Mouse (Mus musculus): Measurements from ENCODE around the gene 2700081O15Rik. TPM values are rescaled to one million over a fixed set of nuclear protein-coding genes. Genes with fewer than 3 reads are reported as not detected.

Gene 2700081O15Rik
- total and polyA plus RNA-seq, 3 experiments = 7.0 to 23.1 (median 10.7) TPM

DNA sequence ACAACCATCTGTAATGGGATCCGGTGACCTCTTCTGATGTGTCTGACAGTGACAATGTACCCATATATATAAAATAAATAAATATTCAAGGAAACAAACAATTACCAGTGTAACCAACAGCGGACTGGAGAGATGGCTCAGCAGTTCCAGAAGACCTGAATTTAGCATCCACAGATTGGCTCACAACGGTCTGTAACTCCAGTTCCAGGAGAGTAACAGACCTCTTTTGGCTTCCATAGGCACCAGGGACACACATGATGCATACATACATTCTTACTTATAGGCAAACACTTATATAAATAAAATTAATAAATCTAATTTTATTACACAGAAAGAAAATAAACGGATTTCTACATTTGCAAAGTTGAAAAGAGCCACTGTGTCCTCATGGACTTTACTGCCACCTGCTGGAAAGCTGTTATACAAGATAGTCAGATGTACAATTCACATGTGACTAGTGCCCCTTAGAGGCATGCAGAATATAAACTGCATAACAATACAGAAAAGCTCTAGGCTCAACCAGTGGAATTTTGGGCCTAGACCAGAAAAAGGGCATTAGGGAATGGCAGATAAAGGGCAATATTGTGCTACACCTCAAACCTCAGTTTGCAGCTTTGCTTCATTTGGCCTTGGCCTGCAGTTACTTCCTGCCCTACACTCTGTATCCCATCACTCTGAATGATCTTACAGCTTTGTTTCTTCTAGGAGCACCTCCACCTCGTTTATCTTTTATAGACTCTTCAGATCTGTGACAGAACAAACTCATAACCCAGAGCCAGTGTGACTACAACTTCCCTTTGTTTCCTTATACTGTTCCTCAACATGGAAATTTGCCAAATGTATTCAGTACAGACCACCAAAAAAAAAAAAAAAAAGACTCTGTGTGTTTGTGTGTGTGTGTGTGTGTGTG is 18.9 kb downstream of the 2700081O15Rik start:
- Histone ChIP-seq H3K27me3 (ENCODE audit: insufficient read depth, low read length) (no peaks in the 10 kb centered on the region), H3K4me1 (ENCODE audit: insufficient read depth, low read depth, low read length) (peaks cover 2% of the 10 kb centered on the region), H3K9me3 (replicated peaks) (no peaks in the 10 kb centered on the region), H3K4me3 (ENCODE audit: low read depth, low read length) (no peak overlapping the region), H3K36me3 (replicated peaks) (peaks cover 67% of the 10 kb centered on the region)
- ATAC-seq (ENCODE audit: extremely low read depth, insufficient number of reproducible peaks, low FRiP score, poor library complexity, severe bottlenecking) = no peak
- no peak for DNase-seq (ENCODE audit: low spot score)
- TF ChIP-seq POLR2AphosphoS5 (IDR thresholded peaks at IDR 0.05; ENCODE audit: insufficient replicate concordance, low read depth, low read length) (no peak), TAL1 (conservative IDR thresholded peaks at IDR 0.05; ENCODE audit: low read depth, low read length) (no peak), GATA2 (IDR thresholded peaks at IDR 0.05; ENCODE audit: borderline replicate concordance, low read depth, low read length) (no peak), CTCF (IDR thresholded peaks at IDR 0.05; ENCODE audit: low read depth, low read length) (peak; percentile 16; the same call in 1 of the 2 replicates), GATA1 (IDR thresholded peaks at IDR 0.05; ENCODE audit: borderline replicate concordance, low read length) (no peak)

DNA sequence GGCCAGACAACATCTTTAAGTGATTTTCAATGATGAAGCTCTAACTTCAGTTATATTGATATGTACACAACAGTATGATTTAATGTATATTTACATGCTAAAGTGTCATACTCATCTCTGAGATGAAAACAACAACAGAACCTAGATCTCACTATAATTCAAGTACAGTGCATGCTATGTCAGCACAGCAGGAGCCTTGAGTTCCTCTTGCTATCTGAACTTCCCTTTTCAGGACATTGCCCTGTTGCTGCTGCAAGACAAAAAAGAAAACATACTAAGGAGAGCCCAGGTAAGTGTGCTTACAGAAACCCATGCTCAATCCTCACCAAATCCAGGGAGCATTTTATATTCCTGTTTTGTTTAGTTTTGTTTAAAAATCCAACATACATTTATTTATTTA is 20.9 kb downstream of the 2700081O15Rik start:
- Histone ChIP-seq H3K4me3 (ENCODE audit: low read depth, low read length) (no peak overlapping the region), H3K36me3 (replicated peaks) (peaks cover 58% of the 10 kb centered on the region), H3K9me3 (replicated peaks) (no peaks in the 10 kb centered on the region), H3K4me1 (ENCODE audit: insufficient read depth, low read depth, low read length) (peaks cover 2% of the 10 kb centered on the region), H3K27me3 (ENCODE audit: insufficient read depth, low read length) (no peaks in the 10 kb centered on the region)
- TF ChIP-seq GATA2 (IDR thresholded peaks at IDR 0.05; ENCODE audit: borderline replicate concordance, low read depth, low read length) (no peak), CTCF (IDR thresholded peaks at IDR 0.05; ENCODE audit: low read depth, low read length) (no peak), POLR2AphosphoS5 (IDR thresholded peaks at IDR 0.05; ENCODE audit: insufficient replicate concordance, low read depth, low read length) (no peak), GATA1 (IDR thresholded peaks at IDR 0.05; ENCODE audit: borderline replicate concordance, low read length) (no peak), TAL1 (conservative IDR thresholded peaks at IDR 0.05; ENCODE audit: low read depth, low read length) (no peak)
- DNase-seq (ENCODE audit: low spot score) (no peak), ATAC-seq (ENCODE audit: extremely low read depth, insufficient number of reproducible peaks, low FRiP score, poor library complexity, severe bottlenecking) (no peak)

DNA sequence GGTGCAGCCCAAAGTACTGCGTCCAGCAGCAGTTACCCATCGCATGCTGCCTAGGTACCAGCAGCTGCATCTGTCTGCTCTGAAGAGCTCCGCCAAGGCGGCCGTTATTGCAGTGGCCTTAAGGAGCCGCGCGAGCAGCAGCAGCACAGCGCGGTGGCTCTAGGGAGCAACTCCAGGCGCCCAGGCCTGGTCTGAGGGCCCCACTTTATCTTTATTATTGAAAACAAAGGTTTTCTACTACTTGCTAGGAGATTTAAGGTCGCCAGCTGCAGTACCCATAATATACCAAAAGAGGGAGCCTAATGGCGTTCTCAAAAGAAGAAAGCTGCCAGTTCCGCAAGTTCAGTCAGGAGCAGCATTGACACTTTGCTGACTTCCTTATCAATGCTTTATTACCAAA is 24.1 kb downstream of the 2700081O15Rik start:
- Histone ChIP-seq H3K36me3 (replicated peaks) (peaks cover 54% of the 10 kb centered on the region), H3K4me3 (ENCODE audit: low read depth, low read length) (no peak overlapping the region), H3K4me1 (ENCODE audit: insufficient read depth, low read depth, low read length) (peaks cover under 1% of the 10 kb centered on the region), H3K9me3 (replicated peaks) (no peaks in the 10 kb centered on the region), H3K27me3 (ENCODE audit: insufficient read depth, low read length) (no peaks in the 10 kb centered on the region)
- no peak for DNase-seq (ENCODE audit: low spot score)
- ATAC-seq (ENCODE audit: extremely low read depth, insufficient number of reproducible peaks, low FRiP score, poor library complexity, severe bottlenecking) = no peak
- TF ChIP-seq TAL1 (conservative IDR thresholded peaks at IDR 0.05; ENCODE audit: low read depth, low read length) (no peak), CTCF (IDR thresholded peaks at IDR 0.05; ENCODE audit: low read depth, low read length) (peak; percentile 63; the same call in 1 of the 2 replicates), GATA1 (IDR thresholded peaks at IDR 0.05; ENCODE audit: borderline replicate concordance, low read length) (no peak), POLR2AphosphoS5 (IDR thresholded peaks at IDR 0.05; ENCODE audit: insufficient replicate concordance, low read depth, low read length) (no peak), GATA2 (IDR thresholded peaks at IDR 0.05; ENCODE audit: borderline replicate concordance, low read depth, low read length) (no peak)

DNA sequence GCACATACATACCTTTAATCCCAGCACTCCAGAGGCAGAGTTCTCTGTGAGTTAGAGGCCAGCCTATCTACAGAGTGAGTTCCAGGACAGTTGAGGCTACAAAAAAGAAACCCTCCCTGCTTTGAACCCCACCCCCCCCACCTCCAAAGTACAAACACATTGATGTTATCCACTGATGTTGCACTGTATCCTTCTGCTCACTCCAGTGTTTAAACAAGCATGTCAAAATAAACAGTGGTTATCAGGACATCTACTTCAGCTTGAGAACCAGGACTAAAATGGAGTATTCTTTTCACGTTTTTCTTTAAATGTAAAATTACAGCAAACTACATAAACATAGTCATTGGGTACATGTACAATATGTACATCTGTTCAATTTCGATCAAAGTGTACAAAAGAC is 27.7 kb downstream of the 2700081O15Rik start:
- H3K36me3 ChIP-seq (replicated peaks) = peaks cover 67% of the 10 kb centered on the region
- ATAC-seq (ENCODE audit: extremely low read depth, insufficient number of reproducible peaks, low FRiP score, poor library complexity, severe bottlenecking) (no peak), DNase-seq (ENCODE audit: low spot score) (no peak)
- no peak overlapping the region for H3K4me3 ChIP-seq (ENCODE audit: low read depth, low read length)
- TF ChIP-seq GATA2 (IDR thresholded peaks at IDR 0.05; ENCODE audit: borderline replicate concordance, low read depth, low read length) (no peak), GATA1 (IDR thresholded peaks at IDR 0.05; ENCODE audit: borderline replicate concordance, low read length) (no peak), TAL1 (conservative IDR thresholded peaks at IDR 0.05; ENCODE audit: low read depth, low read length) (no peak), CTCF (IDR thresholded peaks at IDR 0.05; ENCODE audit: low read depth, low read length) (no peak), POLR2AphosphoS5 (IDR thresholded peaks at IDR 0.05; ENCODE audit: insufficient replicate concordance, low read depth, low read length) (no peak)
- no peaks in the 10 kb centered on the region for H3K27me3 ChIP-seq (ENCODE audit: insufficient read depth, low read length)
- H3K4me1 ChIP-seq (ENCODE audit: insufficient read depth, low read depth, low read length) = no peaks in the 10 kb centered on the region
- H3K9me3 ChIP-seq (replicated peaks) = no peaks in the 10 kb centered on the region

DNA sequence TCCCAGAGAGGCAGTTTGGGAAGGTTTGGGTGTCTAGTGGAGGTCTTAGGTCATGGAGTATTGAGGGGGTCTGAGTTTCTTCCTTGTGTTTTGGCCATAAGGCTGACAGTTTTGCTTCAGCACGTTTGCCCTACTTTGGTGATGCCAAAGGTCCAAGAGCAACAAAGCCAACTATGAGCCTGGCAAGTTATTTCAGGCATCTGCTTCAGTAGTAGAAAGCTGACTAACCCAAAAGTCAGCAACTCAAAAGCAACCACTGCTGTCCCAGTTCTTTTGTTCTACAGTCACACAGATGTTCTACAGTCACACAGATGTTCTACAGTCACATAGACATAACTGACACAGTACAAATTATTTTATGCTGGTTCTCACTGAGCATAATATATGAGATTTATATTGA is 28.2 kb downstream of the 2700081O15Rik start:
- no peaks in the 10 kb centered on the region for H3K27me3 ChIP-seq (ENCODE audit: insufficient read depth, low read length)
- H3K9me3 ChIP-seq (replicated peaks) = no peaks in the 10 kb centered on the region
- no peak for TF ChIP-seq POLR2AphosphoS5 (IDR thresholded peaks at IDR 0.05; ENCODE audit: insufficient replicate concordance, low read depth, low read length)
- TF ChIP-seq GATA2 (IDR thresholded peaks at IDR 0.05; ENCODE audit: borderline replicate concordance, low read depth, low read length) = no peak
- no peak for TF ChIP-seq GATA1 (IDR thresholded peaks at IDR 0.05; ENCODE audit: borderline replicate concordance, low read length)
- no peak for TF ChIP-seq TAL1 (conservative IDR thresholded peaks at IDR 0.05; ENCODE audit: low read depth, low read length)
- no peak for TF ChIP-seq CTCF (IDR thresholded peaks at IDR 0.05; ENCODE audit: low read depth, low read length)
- ATAC-seq (ENCODE audit: extremely low read depth, insufficient number of reproducible peaks, low FRiP score, poor library complexity, severe bottlenecking) (no peak), DNase-seq (ENCODE audit: low spot score) (no peak)
- no peaks in the 10 kb centered on the region for H3K4me1 ChIP-seq (ENCODE audit: insufficient read depth, low read depth, low read length)
- no peak overlapping the region for H3K4me3 ChIP-seq (ENCODE audit: low read depth, low read length)
- peaks cover 67% of the 10 kb centered on the region for H3K36me3 ChIP-seq (replicated peaks)

DNA sequence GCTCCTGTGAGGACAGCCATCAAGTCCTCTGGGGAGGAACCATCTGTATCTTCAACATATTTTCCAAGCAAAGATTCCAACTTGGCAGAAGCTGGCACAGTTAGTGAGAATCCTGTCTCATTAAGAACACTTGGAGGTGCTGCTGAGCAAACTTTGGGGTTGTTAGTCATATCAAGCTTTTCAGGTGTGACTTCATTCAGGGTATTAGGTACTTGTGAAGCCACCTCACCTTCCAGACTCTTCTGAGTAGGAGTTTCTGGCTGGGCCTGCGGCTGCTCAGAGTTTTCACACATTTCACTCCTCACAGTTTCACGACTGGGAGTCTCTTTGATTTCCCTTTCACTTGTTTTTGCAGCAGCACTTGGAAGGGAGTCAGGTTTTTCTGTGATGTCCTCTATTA is 39.4 kb downstream of the 2700081O15Rik start:
- no peak for ATAC-seq (ENCODE audit: extremely low read depth, insufficient number of reproducible peaks, low FRiP score, poor library complexity, severe bottlenecking)
- Histone ChIP-seq H3K27me3 (ENCODE audit: insufficient read depth, low read length) (no peaks in the 10 kb centered on the region), H3K36me3 (replicated peaks) (peaks cover 47% of the 10 kb centered on the region), H3K4me1 (ENCODE audit: insufficient read depth, low read depth, low read length) (no peaks in the 10 kb centered on the region; the same call in 1 of the 2 replicates), H3K9me3 (replicated peaks) (no peaks in the 10 kb centered on the region), H3K4me3 (ENCODE audit: low read depth, low read length) (no peak overlapping the region)
- TF ChIP-seq GATA1 (IDR thresholded peaks at IDR 0.05; ENCODE audit: borderline replicate concordance, low read length) = no peak
- TF ChIP-seq TAL1 (conservative IDR thresholded peaks at IDR 0.05; ENCODE audit: low read depth, low read length) = no peak
- TF ChIP-seq GATA2 (IDR thresholded peaks at IDR 0.05; ENCODE audit: borderline replicate concordance, low read depth, low read length) = no peak
- TF ChIP-seq CTCF (IDR thresholded peaks at IDR 0.05; ENCODE audit: low read depth, low read length) = no peak
- no peak for DNase-seq (ENCODE audit: low spot score)
